Mouse (Mus musculus) midbrain, embryonic 11.5 days (tissue): ENCODE measurements around the gene Pdk1. TPM values are rescaled to one million over a fixed set of nuclear protein-coding genes. Genes with fewer than 3 reads are reported as not detected.
A peak's percentile ranks its signal among the peaks of the same experiment; 100 is the strongest.

Source experiments
- ATAC-seq: fragments of 200-750 bp; cut with Nextera tagmentation; 2 replicates; pipeline ENCODE4 v1.8.0; 2017; ENCODE audit warnings: moderate TSS enrichment, moderate library complexity; ENCODE audit not compliant: low FRiP score
- DNase-seq: peaks from one replicate; pipeline ENCODE4 v3.0.0; 2015; ENCODE audit warnings: low spot score; ENCODE audit errors: missing footprints
- H3K27ac ChIP-seq: fragments of 300-500 bp; sonication (generic); 2 replicates; pipeline ENCODE4 v1.5.1; 2014; ENCODE audit warnings: low read depth, low read length
- H3K27me3 ChIP-seq: fragments of 300-500 bp; sonication (generic); 2 replicates; pipeline ENCODE4 v1.6.1; 2014; ENCODE audit warnings: mild to moderate bottlenecking, low read length, moderate library complexity, mixed read lengths; ENCODE audit not compliant: control insufficient read depth, insufficient read depth
- H3K36me3 ChIP-seq: fragments of 300-500 bp; sonication (generic); 2 replicates; pipeline ENCODE4 v1.6.1; 2014; ENCODE audit warnings: mild to moderate bottlenecking, low read length, moderate library complexity, mixed read lengths; ENCODE audit not compliant: control insufficient read depth, insufficient read depth
- H3K4me1 ChIP-seq: fragments of 300-500 bp; sonication (generic); 2 replicates; pipeline ENCODE4 v1.6.1; 2014; ENCODE audit warnings: low read length; ENCODE audit not compliant: control insufficient read depth, insufficient read depth
- H3K4me2 ChIP-seq: fragments of 300-500 bp; sonication (generic); 2 replicates; pipeline ENCODE4 v1.6.1; 2014; ENCODE audit warnings: mild to moderate bottlenecking, moderate library complexity
- H3K4me3 ChIP-seq: fragments of 300-500 bp; sonication (generic); 2 replicates; pipeline ENCODE4 v1.5.1; 2014; ENCODE audit warnings: low read depth, low read length
- H3K9ac ChIP-seq: fragments of 300-500 bp; sonication (generic); 2 replicates; pipeline ENCODE4 v1.6.1; 2014; ENCODE audit warnings: low read length
- H3K9me3 ChIP-seq: fragments of 300-500 bp; sonication (generic); 2 replicates; pipeline ENCODE4 v1.6.1; 2016; ENCODE audit warnings: low read length; ENCODE audit not compliant: control insufficient read depth
- WGBS: fragments of 180-500 bp; shearing (Covaris S2); extraction: QIAGEN DNeasy Blood & Tissue Kit; methylation state at CpG from one replicate; pipeline ENCODE4 v1.1.7; 2014; 5-methylcytosine and 5-hydroxymethylcytosine counted together
- polyA plus RNA-seq: library from polyadenylated mRNA; unstranded; fragments of >200 nt; fragmentation: Nextera tagmentation; extraction: Ambion mirVana; gene quantifications from 2 replicates; pipeline ENCODE4 v1.2.1, GENCODE M21; 2014

Gene Pdk1
- polyA plus RNA-seq, 1 experiment from 2014 or later: 31.4 TPM

DNA sequence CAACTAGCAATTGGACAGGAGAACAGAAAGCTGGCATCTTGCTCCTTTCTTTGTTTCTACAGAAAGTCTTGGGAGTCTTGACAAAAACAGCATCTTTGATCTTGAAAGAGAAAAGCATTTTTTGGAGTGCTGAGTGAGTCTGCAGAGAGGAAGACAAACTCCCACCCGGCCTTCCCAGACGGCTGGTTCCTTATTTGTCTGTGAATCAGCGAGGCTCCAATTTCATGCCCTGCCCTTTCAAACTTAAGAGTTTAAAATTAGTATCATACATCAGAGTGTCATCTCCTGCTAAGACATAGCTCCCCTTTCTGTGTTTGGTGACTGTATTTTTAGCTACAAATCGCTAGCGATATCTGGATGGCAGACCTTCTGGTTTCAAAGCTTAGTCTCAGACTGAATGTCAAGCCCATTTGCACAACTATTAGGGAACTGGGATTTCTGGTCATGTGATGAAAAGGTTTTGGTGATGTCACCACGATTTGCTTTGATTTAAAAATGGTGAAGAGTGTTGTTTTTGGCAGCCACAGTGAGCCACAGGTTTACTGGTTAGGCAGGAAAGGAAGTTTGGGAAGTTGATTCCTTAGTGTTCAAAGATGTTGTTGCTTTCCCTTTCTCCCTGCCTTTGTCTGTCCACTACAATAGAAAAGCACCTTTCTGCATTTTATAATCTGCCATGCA lies 65.8 kb downstream of the Pdk1 start:
- Histone ChIP-seq H3K27me3 (no peaks in the 10 kb centered on the region), H3K9ac (no peak overlapping the region), H3K9me3 (no peaks in the 10 kb centered on the region; the same call in 1 of the 2 replicates), H3K4me2 (no peak overlapping the region), H3K27ac (no peak overlapping the region), H3K36me3 (no peaks in the 10 kb centered on the region), H3K4me3 (no peak overlapping the region), H3K4me1 (no peaks in the 10 kb centered on the region)
- ATAC-seq (no peak), DNase-seq (peak; percentile 49)
- 75% methylated on average over 6 of the region's 6 CpGs for WGBS

DNA sequence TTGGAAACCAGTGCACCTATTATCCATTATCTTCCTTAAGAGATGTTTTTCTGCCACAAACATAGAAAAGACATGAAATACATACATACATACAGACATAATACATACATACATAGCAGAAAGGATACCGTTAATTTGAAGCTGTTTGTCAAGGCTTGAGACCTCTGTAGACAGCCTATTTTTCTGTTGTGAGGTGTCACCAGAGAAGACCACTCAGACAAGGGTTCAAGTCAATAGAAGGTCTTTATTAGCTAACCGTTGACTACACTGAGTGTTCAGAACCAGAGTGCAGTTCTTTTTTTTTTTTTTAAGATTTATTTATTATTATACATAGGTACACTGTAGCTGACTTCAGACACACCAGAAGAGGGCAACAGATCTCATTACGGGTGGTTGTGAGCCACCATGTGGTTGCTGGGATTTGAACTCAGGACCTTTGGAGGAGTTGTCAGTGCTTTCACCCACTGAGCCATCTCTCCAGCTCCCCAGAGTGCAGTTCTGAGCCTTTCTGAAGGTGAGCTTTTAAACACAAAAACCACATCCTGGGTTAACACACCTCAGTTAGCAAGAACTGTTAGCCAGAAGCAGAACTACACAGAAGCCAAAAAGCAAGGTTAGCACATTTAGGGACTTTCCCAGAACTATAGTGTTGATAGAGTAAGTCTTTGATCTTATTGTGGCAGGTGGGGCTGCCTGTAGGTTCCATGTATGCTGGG lies 68.1 kb downstream of the Pdk1 start:
- Histone ChIP-seq H3K36me3 (no peaks in the 10 kb centered on the region), H3K9me3 (no peaks in the 10 kb centered on the region; the same call in 1 of the 2 replicates), H3K27me3 (no peaks in the 10 kb centered on the region), H3K27ac (no peak overlapping the region), H3K9ac (no peak overlapping the region), H3K4me3 (no peak overlapping the region), H3K4me1 (no peaks in the 10 kb centered on the region), H3K4me2 (no peak overlapping the region)
- ATAC-seq (no peak), DNase-seq (no peak)
- WGBS: 90% methylated on average over 3 of the region's 3 CpGs

DNA sequence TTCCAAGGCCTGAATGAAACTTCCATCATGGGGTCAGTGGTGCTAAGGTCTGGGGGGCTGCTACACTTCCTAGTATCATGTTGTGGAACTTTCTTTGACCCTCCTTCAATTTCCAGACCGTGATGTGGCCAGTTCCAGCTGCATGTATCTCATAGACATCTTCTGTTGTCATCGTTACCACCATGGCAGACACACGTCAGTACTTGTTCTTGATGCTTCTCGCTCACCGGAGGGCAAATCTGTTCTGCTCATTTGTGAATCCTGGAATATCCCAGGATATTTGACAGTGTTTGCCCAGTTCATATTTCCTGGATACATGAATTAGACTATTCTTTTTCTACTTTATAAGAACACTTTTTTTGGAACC lies 68.7 kb downstream of the Pdk1 start:
- Histone ChIP-seq H3K4me1 (no peaks in the 10 kb centered on the region), H3K9me3 (no peaks in the 10 kb centered on the region; the same call in 1 of the 2 replicates), H3K4me2 (no peak overlapping the region), H3K27me3 (no peaks in the 10 kb centered on the region), H3K4me3 (no peak overlapping the region), H3K36me3 (no peaks in the 10 kb centered on the region), H3K27ac (no peak overlapping the region), H3K9ac (no peak overlapping the region)
- DNase-seq: no peak
- ATAC-seq: no peak
- 90% methylated on average over 5 of the region's 5 CpGs for WGBS

GRCm38 (mm10) chr2:71951212-71951611 lies 78.2 kb downstream of the Pdk1 start:
- WGBS: 85% methylated on average over 4 of the region's 4 CpGs
- ATAC-seq (no peak), DNase-seq (no peak)
- Histone ChIP-seq H3K9me3 (no peaks in the 10 kb centered on the region), H3K36me3 (no peaks in the 10 kb centered on the region), H3K4me1 (no peaks in the 10 kb centered on the region), H3K9ac (no peak overlapping the region), H3K4me2 (no peak overlapping the region), H3K27ac (no peak overlapping the region), H3K4me3 (no peak overlapping the region), H3K27me3 (no peaks in the 10 kb centered on the region)

Other genes with a start within 250 kb of the Pdk1 start
- gene Itga6, start 127.6 kb upstream of the Pdk1 start, polyA plus RNA-seq: 28.5 and 28.7 TPM in 2 replicates
- 2.0 TPM in 2 replicates for gene Rapgef4, start 108.0 kb downstream of the Pdk1 start, polyA plus RNA-seq